Mouse (Mus musculus): ENCODE measurements around the gene Myh14.
"Not testable (repeated sequence)": the region's sequence is repeated elsewhere in the genome, so short reads cannot be mapped to it uniquely, and the experiment has no call there.

The Myh14 gene

GRCm38 (mm10) chr7:44670803-44671202 lies at the start of gene Myh14:
Myh14 (minus strand) TSS chr7:44670843.
- peak; percentile 93 for DNase-seq

- DNase-seq, result no peak
These were observed 39.2 kb upstream of the Myh14 start for GRCm38 (mm10) chr7:44709881-44710280.

- no peak for DNase-seq
These were observed 37.9 kb upstream of the Myh14 start, which contains the start of gene Izumo2 for GRCm38 (mm10) chr7:44708574-44708973. Izumo2 (plus strand) TSS chr7:44708742.

- not testable (repeated sequence) for DNase-seq
These were observed 37.5 kb upstream of the Myh14 start for GRCm38 (mm10) chr7:44708093-44708492.

GRCm38 (mm10) chr7:44707169-44707675 lies 36.6 kb upstream of the Myh14 start:
- DNase-seq, result no peak

GRCm38 (mm10) chr7:44706322-44706721 lies 35.7 kb upstream of the Myh14 start:
- DNase-seq, result no peak

- no peak for DNase-seq
These were observed 34.4 kb upstream of the Myh14 start for GRCm38 (mm10) chr7:44705086-44705485.

- DNase-seq, result peak; percentile 80
These were observed 33.7 kb upstream of the Myh14 start for GRCm38 (mm10) chr7:44704363-44704762.

GRCm38 (mm10) chr7:44702985-44703384 lies 32.3 kb upstream of the Myh14 start:
- no peak for DNase-seq

GRCm38 (mm10) chr7:44701921-44702320 lies 31.3 kb upstream of the Myh14 start:
- peak; percentile 68 for DNase-seq

GRCm38 (mm10) chr7:44697980-44698379 lies 27.3 kb upstream of the Myh14 start:
- no peak for DNase-seq

- peak; percentile 87 for DNase-seq
These were observed 26.6 kb upstream of the Myh14 start for GRCm38 (mm10) chr7:44697191-44697710.

GRCm38 (mm10) chr7:44695223-44695622 lies 24.6 kb upstream of the Myh14 start:
- DNase-seq, result peak; percentile 45

- peak; percentile 73 for DNase-seq
These were observed 23.0 kb upstream of the Myh14 start for GRCm38 (mm10) chr7:44693427-44694175.

GRCm38 (mm10) chr7:44689331-44689730 lies 18.7 kb upstream of the Myh14 start:
- DNase-seq, result no peak

GRCm38 (mm10) chr7:44688890-44689289 lies 18.2 kb upstream of the Myh14 start:
- no peak for DNase-seq

- peak; percentile 88 for DNase-seq
These were observed 15.1 kb upstream of the Myh14 start for GRCm38 (mm10) chr7:44685531-44686402.

- DNase-seq, result peak; percentile 93
These were observed 13.0 kb upstream of the Myh14 start for GRCm38 (mm10) chr7:44683656-44684055.

- DNase-seq, result peak; percentile 58
These were observed 6.0 kb upstream of the Myh14 start for GRCm38 (mm10) chr7:44676611-44677010.

GRCm38 (mm10) chr7:44676126-44676525 lies 5.5 kb upstream of the Myh14 start:
- DNase-seq, result no peak

GRCm38 (mm10) chr7:44675171-44675570 lies 4.5 kb upstream of the Myh14 start:
- no peak for DNase-seq

- no peak for DNase-seq
These were observed 3.9 kb upstream of the Myh14 start for GRCm38 (mm10) chr7:44674511-44674910.

- DNase-seq, result peak; percentile 83
These were observed 1.6 kb upstream of the Myh14 start for GRCm38 (mm10) chr7:44672193-44672592.

Data from lung, postnatal 36 days (tissue).